Mouse (Mus musculus): ENCODE measurements around the gene Mmp8. TPM values are rescaled to one million over a fixed set of nuclear protein-coding genes. Genes with fewer than 3 reads are reported as not detected.
A peak's percentile ranks its signal among the peaks of the same experiment; 100 is the strongest.

Mmp8 gene
- total RNA-seq, 2 experiments from 2014 or later = not detected

- DNase-seq (ENCODE audit: extremely low spot score in 1 of 2, low spot score in 1 of 2) = no peak
Measured at GRCm38 (mm10) chr9:7590063-7590462, 31.8 kb downstream of the Mmp8 start.

- DNase-seq (ENCODE audit: extremely low spot score in 1 of 2, low spot score in 1 of 2) = no peak
Measured at GRCm38 (mm10) chr9:7593272-7593812, 35.1 kb downstream of the Mmp8 start.

DNA sequence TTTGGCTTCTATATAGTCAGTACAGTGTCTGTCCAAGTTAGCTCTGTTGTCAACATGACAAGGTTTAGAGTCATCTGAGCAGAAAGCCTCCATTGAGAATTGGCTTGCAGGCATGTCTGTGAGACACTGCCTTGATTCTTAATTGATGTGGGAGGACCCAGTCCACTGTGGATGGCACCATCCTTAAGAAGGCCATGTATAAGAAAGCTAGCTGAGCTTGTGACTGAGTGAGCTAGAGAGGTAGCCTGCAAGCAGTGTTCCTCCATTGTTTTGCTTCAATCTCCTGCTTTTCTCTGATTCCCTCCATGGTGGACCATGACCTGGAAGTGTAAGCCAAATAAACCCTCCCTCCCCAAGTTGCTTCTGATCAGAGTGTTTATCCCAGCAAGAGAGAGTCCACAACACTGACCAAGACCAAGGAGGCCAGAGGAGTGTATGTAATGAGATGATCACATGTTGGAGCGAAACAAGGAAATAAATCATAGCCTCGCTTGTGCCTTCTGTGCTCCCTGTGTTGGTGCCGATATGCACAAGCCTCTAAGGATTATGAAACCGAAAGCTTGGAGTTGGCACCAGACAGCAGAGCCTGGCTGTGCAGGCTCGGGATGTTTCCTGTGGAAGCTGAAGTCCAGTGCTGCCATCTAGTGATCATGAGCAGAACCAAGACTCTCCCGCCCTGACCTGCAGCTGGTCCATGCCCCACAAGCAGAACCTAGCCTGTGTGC is 36.7 kb downstream of the Mmp8 start:
- peak; percentile 48 to 59 for DNase-seq (ENCODE audit: extremely low spot score in 1 of 2, low spot score in 1 of 2)

DNA sequence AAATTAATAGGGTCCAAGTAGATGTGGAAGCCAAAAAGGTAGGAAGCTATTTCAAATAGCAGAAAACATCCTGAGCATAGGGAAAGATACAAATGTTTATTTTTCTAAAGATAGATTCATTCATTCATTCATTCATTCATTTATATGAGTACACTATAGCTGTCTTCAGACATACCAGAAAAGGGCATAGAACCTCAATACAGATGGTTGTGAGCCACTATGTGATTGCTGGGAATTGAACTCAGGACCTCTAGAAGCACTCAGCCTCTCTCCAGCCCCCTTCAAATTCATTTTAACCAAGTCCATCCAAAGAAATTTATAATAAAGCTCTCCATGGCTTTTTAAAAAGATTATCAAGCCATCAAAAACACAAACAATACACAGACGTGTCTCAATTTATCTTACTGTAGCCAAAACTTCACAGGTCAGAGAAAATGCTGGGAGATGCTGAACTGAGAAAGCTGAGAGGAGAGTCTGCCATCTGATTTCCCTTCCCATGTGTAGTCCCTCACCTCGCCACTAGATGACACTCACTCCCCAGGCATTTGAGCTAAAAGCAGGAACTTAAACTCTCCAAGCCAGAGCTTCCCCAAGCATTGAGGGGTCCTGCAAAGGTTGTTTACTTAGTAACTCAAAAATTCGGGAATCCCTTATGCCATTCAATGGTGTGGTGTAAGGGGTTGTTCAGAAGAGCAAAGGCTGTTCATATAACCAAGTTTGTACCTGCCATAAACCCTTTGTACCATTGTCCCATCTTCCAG is 44.9 kb downstream of the Mmp8 start:
- DNase-seq (ENCODE audit: extremely low spot score in 1 of 2, low spot score in 1 of 2) = peak; percentile 65 to 82

DNA sequence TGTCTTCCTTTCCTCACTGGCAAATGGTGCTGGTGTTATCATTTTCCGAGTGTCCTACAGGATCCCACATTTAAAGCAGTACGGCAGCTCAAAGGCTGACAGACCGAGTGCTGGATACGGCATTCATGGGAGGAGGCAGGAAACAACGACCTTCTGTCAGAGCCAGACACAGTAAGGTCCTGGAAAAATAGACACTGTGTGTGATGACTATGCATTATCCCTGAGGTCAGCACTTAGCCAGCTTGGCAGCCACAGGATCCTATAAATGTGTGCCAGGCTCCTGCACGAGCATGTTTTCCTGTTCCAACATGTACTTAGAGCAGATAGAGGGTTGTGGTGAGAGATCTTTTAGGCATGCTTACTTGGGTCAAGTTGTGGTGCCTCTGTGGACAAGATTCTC is 45.7 kb downstream of the Mmp8 start:
- DNase-seq (ENCODE audit: extremely low spot score in 1 of 2, low spot score in 1 of 2) = no peak

GRCm38 (mm10) chr9:7605638-7606037 is 47.4 kb downstream of the Mmp8 start:
- DNase-seq (ENCODE audit: extremely low spot score in 1 of 2, low spot score in 1 of 2) = no peak

Other genes starting within 250 kb of the Mmp8 start
- not detected for gene Mmp12, start 214.1 kb upstream of the Mmp8 start, total RNA-seq (2021)
- gene Mmp1b, start 170.4 kb upstream of the Mmp8 start, total RNA-seq (2021) = not detected
- not detected for gene Mmp3, start 112.6 kb upstream of the Mmp8 start, total RNA-seq (2021)
- not detected for gene Mmp10, start 56.1 kb upstream of the Mmp8 start, total RNA-seq (2021)
- gene Mmp27, start 12.9 kb downstream of the Mmp8 start, total RNA-seq (2021) = not detected
- gene Mmp20, start 69.8 kb downstream of the Mmp8 start, total RNA-seq (2021) = not detected
- gene Mmp7, start 133.6 kb downstream of the Mmp8 start, total RNA-seq (2021) = not detected
- 10 to 100 TPM; 13.6 to 14.8 TPM for gene Tmem123, start 205.6 kb downstream of the Mmp8 start, total RNA-seq (2021)